In genomic region chr11:7055455-7056017, GRCm38 (mm10) we compare ENCODE assay signal across 9 mouse cellular contexts. TPM values are rescaled to one million over a fixed set of nuclear protein-coding genes. Genes with fewer than 3 reads are reported as not detected.
DNase-seq lines count a peak whose midpoint lies in the region; ATAC-seq lines count a peak whose summit lies in the region.
"Had no signal": no experiment of that assay in that cellular context is flagged by ENCODE, and none has a peak within 500 bp of the region (broad histone marks: within the 10 kb centered on the region; RNA-seq: fewer than 3 reads in every experiment).

No protein-coding gene starts in this region.

- no peaks in the 10 kb centered on the region for H3K36me3 ChIP-seq in intestine, embryonic 15.5 days
- H3K36me3 ChIP-seq in neural tube, embryonic 12.5 days: no peaks in the 10 kb centered on the region

- 23% methylated on average over 14 of the region's 14 CpGs for WGBS in intestine, embryonic 15.5 days
- 25% methylated on average over 14 of the region's 14 CpGs for WGBS in neural tube, embryonic 12.5 days

- H3K27ac ChIP-seq in intestine, embryonic 15.5 days: no peak overlapping the region
- no peak overlapping the region for H3K27ac ChIP-seq in neural tube, embryonic 12.5 days
- H3K27ac ChIP-seq: macrophage had no signal

- peak overlapping the region; percentile 25 for H3K4me2 ChIP-seq in intestine, embryonic 15.5 days (replicated peaks)
- peak overlapping the region; percentile 27 for H3K4me2 ChIP-seq in neural tube, embryonic 12.5 days (replicated peaks)

- peak; percentile 75 for ATAC-seq in intestine, embryonic 15.5 days
- ATAC-seq in neural tube, embryonic 12.5 days (ENCODE audit: low FRiP score, low read depth): peak; percentile 45; the same call in 1 of the 2 replicates

- DNase-seq in gastrocnemius, adult 18-20 months (ENCODE audit: low spot score): peak; percentile 9
- DNase-seq in gastrocnemius, postnatal 4 days (ENCODE audit: low spot score in 2 of 2): no peak
- peak; percentile 98 for DNase-seq in cerebellum, adult 18-20 months
- DNase-seq in frontal cortex, postnatal 36 days (ENCODE audit: low spot score in 2 of 2): peak; percentile 71 to 81
- no peak for DNase-seq in natural killer cell, adult 2 months (ENCODE audit: low spot score in 2 of 2)
- DNase-seq in lung, postnatal 25 days (ENCODE audit: low spot score): no peak

- no peaks in the 10 kb centered on the region for H3K9me3 ChIP-seq in intestine, embryonic 15.5 days
- no peaks in the 10 kb centered on the region for H3K9me3 ChIP-seq in neural tube, embryonic 12.5 days

- H3K27me3 ChIP-seq in intestine, embryonic 15.5 days (replicated peaks): peaks cover 10% of the 10 kb centered on the region; the same call in 1 of the 2 replicates
- H3K27me3 ChIP-seq in neural tube, embryonic 12.5 days (replicated peaks): peaks cover 26% of the 10 kb centered on the region

- H3K4me1 ChIP-seq in intestine, embryonic 15.5 days (replicated peaks): peaks cover 5% of the 10 kb centered on the region
- peaks cover 11% of the 10 kb centered on the region; the same call in 1 of the 2 replicates for H3K4me1 ChIP-seq in neural tube, embryonic 12.5 days

- no peak overlapping the region for H3K9ac ChIP-seq in intestine, embryonic 15.5 days
- H3K9ac ChIP-seq in neural tube, embryonic 12.5 days: no peak overlapping the region

- no peak overlapping the region for H3K4me3 ChIP-seq in intestine, embryonic 15.5 days (replicated peaks)
- no peak overlapping the region for H3K4me3 ChIP-seq in neural tube, embryonic 12.5 days

RNA-seq across cellular contexts. Expression of gene Adcy1, which starts 7.8 kb away (rescaled TPM):
- total RNA-seq in gastrocnemius, adult 18-20 months (2021): under 1 TPM; 0.48 to 0.59 TPM
- total RNA-seq in gastrocnemius, postnatal 4 days (2021): 1 to 10 TPM; 3.7 to 4.0 TPM
- 0.96 and 1.1 TPM in 2 replicates for polyA plus RNA-seq in intestine, embryonic 15.5 days (2015; fragmentation: Nextera tagmentation; extraction: Ambion mirVana)
- 2.6 TPM in 2 replicates for polyA plus RNA-seq in neural tube, embryonic 12.5 days (2016; fragmentation: Nextera tagmentation; extraction: Ambion mirVana)
- polyA plus RNA-seq: macrophage had no signal

Comparison
In these comparisons a context has a peak if more than half of its experiments do, and no peak if none do; other contexts are left out.
1. DNase-seq: peak in gastrocnemius, adult 18-20 months (single experiment), cerebellum, adult 18-20 months (2 of 2) and frontal cortex, postnatal 36 days (2 of 2); none in gastrocnemius, postnatal 4 days (0 of 2), natural killer cell, adult 2 months (0 of 2) and lung, postnatal 25 days (single experiment).